Mouse (Mus musculus) testis, postnatal 14 days (tissue): Measurements from ENCODE around the gene Nnat.
A peak's percentile ranks its signal among the peaks of the same experiment; 100 is the strongest.

Source experiments
- DNase-seq: peaks from one replicate; pipeline ENCODE4 v3.0.0; 2021; ENCODE audit warnings: low spot score

The Nnat gene

DNA sequence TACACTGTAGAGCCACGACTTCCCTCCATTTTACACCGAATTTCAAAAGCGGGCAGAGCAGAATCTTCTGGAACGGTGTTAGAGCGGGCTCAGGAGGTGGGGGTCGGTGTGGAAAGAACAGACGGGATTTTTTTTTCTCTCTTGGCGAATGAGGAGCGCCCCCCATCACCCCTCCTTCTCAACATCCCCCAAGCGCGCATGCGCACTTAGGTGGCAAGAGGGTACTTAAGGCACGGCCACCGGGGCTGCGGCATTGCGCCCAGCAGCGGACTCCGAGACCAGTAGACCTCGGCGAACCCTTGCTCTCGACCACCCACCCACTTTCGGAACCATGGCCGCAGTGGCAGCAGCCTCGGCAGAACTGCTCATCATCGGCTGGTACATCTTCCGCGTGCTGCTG lies at the start of gene Nnat:
Gene Nnat (plus strand): TSS at position 221 of the 400 bp plus-strand sequence.
- peak; percentile 50 for DNase-seq

DNA sequence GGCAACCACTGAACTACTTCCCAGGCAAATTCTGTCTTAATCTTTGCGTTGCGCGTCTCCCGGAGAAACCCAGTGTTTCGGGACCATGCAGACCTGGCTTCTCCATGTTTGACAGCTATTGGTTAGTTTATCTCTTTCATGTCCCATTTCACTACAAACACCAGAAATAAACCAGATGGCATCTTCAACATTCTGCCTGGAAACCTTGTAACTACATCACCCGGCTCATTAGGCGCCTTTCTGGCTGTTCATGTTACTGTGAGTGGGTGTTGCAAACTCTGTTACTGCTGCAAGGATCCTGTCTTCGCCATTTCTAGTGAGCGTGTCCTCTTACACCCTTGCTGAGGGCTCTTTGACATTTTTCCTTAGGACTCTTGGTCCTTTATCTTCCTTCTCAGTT lies 47.0 kb upstream of the Nnat start:
- DNase-seq, result no peak

DNA sequence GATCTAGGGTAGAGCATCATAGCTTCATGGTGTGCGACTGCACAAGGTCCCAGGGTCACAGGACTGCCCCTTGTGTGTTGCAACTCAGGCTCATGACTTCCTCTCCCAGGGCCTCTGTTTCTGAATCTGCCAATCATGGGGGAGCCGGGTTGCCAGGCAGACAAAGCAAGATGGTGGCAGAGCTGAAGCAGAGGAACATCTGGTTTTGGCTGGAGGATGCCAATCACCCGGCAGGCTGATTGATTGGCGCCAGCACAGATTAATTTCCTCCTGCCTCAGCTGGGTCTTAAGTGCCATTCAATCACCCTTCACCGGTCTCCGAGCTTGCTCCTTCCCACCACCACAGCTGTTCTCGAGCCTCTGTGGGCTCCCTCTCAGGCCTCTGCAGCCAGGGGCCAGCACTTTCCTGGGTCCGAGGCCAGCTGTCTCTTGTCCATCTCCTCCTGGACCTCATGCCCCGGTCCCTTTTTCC lies 46.1 kb upstream of the Nnat start:
- DNase-seq, result no peak

DNA sequence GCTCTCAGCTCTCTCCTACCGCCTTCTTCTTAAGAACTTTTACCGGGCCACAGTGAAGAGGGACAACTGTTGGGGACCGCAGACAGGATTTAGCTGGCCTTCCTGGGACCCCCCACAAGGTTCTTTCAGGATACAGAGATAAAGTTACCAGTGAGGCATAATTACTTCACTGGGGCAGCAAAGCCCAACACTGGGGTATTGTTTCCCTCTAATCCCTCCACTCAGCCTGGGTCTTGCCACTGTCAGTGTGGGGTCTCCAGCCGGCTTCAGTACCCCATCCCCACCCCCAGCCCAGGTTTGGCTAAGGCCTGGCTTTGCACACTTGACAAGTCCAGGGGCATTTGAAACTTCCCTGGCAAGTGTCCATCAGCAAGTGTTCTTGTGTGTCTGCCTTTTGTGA lies 45.5 kb upstream of the Nnat start:
- no peak for DNase-seq

DNA sequence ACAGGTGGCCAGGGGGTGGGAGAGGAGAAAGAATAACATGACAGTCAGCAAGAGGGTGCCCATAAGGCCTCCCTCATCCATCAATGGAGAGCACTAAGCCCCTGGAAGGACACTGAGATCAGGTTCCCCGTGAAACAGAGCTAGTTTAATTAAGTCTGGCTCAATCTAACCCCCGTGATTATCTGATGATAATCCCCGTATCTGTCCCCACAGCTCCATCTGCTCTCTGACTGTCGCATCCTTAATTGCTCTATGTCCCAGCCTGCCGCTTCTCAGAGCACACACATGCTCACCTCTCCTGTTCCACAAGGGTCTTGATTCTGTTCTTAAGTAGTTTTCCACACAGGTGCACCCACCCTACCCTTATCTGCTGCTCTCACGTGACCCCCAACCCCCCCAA lies 42.4 kb upstream of the Nnat start:
- no peak for DNase-seq

DNA sequence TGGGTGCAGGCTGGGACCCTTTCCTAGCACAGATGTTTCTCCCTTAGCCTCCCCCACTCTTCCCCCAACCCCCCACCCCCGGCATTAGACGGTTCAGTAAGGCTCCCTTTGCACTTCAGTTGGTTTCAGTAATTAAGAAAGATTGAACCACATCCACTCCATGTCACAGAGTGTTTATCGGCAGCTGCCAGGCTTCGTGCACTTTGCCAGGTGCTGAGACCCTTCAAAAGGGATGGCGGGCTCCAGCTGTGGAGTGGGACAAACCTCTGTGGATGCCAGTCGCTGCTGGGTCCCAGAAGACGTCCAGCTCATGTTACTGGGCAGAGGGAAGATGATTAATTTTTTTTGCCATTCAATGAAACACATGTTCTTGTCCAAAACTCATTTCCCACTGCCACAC lies 41.4 kb upstream of the Nnat start:
- DNase-seq, result no peak

DNA sequence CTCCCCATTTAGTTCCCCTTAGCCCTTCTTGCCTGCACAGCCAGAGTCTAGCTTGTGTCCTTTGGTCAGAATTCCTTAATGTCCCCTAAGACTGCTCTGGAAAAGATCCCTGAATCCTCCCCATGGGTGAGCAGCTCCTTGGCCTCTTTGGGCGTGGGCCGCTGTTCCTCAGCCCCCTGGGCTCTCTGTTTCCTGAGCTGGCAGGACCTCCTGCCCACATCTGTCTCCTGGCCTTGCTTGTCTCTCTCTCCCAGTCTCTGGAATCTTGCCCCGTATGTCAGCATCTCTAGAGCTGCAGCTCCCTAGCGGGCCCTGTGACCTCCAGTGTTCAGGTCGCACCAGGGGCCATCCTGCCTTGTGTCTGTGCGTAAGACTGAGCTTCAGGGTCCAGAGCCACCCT lies 40.4 kb upstream of the Nnat start:
- no peak for DNase-seq

DNA sequence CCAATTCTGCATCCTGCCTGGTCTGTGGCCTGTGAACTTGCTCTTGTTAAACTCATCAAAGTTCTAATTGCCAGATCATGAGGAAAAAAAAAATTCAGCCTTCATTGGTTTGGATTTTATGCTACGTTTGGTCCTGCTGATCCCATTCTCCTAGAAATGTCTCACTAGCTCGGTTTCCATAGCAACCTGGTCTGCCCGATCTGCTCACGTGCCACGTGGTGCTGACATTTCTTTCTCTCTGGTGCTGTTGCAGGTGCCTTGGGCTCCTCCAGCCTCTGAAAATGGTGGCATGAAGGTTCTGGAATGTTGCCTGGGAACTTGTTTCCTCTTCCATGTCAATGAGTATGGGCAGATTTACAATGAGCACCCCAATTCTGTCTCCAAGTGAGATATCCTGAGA lies 39.4 kb upstream of the Nnat start:
- DNase-seq, result no peak

DNA sequence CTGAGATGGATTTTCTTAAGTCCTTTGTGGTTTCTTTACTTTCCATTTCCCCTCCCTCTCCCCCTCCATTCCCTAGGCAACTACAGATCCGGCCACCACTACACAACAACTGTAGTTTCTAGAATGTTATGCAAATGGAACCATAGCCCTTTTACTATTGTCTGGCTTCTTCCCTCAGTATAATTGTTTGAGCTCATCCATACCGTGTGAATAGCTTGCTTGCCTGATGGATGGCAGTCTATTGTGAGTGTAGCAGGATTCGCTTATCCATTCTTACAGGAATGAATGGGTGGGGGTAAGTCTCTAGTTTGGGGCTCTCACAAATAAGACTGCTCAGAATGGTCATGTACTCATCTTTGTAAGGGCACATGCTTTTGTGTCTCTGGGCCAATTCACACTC lies 37.3 kb upstream of the Nnat start:
- DNase-seq, result no peak

DNA sequence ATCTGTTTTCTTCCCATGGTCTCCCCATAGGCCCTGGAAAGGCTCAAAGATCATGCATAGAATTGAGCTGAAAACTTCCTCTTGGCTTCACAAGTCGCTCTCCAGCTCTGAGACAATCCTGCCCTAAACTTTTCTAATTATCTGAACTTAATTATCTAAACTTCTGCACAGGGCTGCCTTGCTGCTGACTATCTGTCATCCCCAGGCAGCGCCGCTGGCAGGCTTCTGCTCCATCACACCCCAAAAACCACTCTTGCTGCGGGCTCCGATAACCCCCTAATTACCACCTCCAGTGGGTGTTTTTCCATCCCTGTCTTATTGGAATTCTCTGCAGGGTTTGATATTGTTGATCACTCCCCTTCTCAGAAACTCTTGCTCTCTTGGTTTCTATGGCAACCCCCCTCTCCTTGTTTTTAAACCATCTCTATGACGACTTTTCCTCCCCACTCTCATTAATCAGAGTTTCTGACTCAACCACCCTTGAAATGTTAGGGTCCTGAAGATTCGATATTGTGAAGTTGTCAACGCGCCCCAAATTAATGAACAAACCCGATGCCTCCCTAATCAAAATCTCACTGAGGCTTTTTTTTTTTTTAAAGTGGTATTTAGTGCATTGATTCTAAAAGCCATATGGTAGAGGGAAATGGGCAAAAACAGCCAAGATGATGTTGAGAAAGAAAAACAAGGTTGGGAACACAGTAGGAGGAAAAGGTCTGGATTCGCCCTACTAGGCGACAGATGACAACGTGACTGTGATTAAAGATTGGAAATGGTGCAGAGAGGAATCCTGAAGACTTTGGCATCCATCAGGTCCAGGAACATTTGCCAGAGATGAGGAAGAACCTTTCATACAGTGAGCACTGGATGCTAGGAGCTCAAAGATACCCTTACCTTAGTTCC lies 29.6 kb upstream of the Nnat start:
- DNase-seq, result no peak

DNA sequence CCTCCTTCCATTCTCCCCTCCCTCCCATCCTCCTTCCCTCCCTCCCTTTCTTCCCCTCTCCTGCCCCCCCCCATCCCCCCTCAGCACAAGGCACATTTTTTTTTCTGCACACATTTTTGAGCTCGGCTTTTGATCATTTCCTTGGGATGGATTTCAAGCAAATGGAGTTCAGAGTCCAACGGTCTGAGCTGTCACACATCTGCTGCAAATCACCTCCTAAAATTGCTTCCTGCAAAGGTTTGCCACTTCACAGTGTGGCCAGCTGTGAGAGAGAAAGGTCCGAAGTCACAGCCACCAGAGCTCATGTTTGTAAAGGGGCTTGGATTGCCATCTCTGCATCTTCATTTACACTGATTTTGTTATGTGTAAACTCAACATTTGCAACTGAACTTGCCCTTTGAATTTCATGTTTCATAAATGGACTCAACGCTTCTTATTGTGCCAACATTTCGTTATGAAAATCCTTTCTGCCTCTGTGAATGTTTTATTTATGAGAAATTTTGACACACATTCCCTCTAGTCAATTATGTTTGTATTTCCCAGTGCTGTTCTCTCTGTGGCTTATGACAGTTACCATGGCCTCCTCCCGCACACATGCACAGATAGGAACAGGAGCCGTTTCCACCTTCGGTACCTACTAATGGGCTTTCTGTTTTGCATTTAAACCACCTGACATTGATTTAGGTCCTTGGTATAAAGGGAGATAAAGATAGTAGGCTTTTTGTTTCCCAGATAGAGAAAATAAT lies 28.0 kb upstream of the Nnat start:
- no peak for DNase-seq

DNA sequence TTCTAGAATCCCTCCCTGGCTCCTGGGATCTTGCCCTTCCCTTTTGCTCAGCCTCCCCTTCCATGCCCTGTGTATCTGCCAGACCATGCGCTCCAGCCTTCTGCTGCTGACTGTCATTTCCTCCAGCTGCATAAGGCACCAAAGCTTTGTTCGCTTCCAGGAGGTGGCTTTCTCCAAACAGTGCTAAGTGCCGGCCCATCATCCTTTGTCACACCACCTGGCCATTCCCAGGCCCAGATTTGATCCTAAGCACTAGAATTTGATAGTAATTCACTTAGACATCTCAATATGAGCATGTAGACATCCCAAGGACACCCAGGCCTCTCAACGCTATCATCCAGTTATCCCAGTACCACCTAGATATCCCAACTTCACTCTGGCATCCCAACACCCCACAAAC lies 25.7 kb upstream of the Nnat start:
- no peak for DNase-seq

DNA sequence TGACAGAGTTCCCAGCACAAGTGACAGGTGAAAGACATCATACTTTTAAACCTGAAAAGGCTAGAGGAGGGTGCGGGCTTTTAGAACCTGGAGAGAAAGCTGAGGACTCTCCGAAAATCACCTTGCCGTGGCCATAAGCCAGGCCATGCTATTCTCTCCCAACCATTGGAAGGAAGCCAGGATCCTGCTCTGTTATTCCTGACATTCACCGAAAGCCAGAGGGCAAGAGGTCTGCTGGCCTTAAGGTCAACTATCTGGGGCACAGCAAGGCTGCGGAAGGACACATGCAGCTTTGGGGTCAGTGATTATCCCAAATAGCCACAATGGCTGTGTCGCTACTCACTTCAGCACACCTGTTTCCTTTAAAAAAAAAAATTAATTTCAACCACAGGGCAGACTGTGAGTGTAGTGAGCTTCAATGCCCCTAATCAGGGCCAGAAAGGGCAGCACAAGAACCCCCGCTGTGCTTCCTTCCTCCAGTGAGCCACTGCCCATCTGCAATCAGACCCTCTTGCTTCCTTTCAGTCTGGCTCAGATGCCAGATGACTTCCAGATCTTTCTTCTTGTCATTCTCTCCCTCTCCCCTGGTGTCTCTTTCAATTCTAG lies 23.3 kb upstream of the Nnat start:
- DNase-seq, result no peak

DNA sequence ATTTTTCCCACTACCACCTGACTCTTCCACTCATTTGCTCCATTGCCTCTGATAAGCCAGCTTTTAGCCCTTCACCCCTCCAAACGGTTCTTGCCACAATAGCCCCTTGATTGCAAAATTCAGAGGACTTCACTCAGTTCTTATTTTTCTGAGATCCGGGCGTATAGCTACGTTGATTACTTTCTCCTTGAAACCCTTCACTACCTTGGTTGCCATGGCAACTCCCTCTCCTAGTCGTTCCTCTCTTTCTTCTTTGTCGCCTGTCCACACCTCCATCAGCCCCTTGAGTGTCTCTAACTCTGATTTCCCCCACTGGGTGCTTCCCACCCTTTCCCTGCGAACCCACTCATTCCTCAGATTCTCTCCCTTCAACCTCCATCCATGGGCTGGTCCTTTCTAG lies 22.8 kb upstream of the Nnat start:
- no peak for DNase-seq

DNA sequence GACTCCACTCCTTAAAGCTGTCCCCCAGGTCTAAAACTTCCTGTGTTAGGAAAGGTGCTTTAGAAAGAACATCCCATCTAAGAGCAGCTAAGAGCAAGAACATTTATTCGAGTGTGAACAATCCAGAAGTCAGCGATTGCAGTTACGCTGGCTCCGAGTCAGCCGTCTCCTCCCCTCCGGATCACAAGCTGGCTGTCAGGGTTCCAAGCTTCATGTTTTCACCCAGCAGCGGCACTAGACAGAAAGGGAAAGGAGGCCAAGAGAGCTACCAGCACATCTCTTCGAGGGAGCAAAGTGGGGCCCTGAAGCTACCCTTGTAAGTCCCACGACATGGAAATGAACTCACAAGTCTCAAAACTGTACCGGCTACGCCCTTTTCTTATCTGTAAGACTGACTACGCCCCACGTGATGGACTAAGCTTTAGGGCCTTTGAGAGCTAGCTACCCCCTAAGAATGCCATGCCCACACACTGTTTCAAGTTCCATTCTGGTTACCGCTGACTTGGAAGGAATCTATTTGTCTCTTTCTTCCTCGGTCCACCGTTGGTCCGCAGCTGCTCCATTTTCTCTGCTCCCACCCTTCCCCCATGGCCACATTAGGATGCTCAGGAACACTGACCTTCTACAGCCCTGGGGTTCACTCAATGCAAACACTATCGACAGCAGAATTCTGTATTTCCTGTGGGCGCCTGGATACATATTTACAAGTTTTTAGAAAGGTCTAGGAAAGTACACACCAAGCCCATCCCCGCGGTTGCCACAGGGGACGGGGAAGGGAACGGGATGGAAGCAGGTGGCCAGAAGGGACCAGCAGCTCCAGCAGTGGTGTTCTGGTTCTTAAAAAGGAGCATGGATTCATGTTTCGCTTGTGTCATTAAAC lies 19.6 kb upstream of the Nnat start:
- no peak for DNase-seq

DNA sequence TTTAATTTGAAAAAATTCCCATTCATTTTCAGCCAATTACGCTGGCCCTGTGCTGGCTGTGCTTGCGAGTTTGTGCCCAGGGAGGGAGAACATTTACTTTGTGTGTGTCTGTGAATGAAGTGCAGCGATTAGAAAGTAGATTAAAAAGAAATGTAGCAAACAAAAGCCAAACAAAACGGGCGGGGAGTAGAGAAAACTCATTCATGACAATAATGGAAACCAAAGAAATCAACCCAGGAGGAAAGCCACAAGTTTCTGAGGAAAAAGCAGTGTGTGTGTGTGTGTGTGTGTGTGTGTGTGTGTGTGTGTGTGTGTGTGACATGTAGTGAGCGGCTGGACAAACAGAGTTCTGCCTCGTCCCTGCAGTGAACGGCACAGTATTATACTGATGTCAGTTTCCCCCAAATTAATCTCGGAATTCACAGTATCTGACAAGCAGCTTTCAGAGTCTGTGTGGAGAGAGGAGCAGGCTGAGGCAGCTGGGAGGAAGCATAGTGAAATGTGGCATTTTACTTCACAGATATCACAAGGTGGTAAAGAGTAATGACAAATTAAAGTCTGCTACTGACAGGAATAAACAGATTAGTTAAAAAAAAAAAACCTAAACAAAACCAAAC lies 18.8 kb upstream of the Nnat start:
- no peak for DNase-seq

DNA sequence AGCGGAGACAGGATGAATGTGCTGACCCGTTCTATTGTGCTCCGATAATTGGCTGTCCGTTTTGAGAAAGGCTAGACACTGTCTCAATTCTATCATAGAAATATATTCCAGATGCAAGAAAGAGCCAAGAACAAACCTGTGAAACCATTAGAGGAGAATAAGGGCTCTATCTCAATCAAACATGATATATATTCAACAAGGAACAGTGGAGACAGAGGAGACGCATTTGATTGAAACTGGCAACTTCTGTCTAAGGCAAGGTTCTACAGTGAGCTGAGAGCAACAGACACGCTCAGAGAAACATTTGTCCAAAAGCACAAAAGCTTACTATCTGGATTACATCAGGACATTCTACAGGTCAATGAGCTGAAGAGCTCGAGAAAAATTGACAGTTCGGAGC lies 18.2 kb upstream of the Nnat start:
- no peak for DNase-seq

DNA sequence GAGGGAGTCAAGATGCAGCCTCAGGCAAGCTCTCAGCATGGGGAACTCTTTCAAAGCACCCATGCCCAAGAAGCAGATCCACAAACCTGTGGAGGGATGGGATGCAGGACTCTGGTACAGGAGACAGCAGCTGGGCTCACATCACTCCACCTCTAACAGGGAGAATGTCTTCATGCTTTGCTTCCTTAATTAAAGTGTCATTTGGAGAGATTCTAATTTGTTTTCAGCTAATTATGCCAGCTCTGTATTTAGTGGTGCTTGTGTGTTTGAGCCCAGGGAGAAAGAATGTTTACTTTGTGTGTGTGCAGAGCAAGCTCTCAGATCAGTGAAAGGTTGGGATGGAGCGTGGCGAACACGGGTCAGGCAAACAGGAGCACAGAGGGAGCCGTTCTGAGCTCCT lies 17.5 kb upstream of the Nnat start:
- DNase-seq, result no peak

DNA sequence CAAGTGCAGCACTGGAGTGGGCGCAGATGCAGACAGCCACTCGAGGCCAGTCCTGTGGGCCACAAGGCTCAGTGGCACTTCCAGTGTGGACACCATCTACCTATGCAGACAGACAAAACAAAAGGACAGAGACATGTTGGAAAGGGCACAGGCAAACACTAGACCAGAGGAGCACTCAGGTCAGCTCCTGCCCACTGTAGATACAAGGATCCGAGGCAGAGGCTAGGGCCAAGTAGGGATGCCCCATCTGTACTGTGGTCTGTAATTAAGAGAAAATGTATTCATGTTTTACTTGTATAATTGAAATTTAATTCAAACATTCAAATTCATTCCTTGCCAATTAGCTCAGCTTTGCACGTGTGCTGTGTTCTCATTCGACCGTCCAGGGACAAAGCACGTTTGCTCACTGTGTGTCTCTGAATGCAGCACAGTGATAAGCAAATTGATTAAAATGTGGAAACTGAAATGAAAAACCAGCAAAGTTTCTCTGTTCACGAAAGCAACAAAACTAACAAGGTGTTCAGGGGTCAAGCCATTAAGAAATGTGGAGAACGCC lies 15.5 kb upstream of the Nnat start:
- no peak for DNase-seq

DNA sequence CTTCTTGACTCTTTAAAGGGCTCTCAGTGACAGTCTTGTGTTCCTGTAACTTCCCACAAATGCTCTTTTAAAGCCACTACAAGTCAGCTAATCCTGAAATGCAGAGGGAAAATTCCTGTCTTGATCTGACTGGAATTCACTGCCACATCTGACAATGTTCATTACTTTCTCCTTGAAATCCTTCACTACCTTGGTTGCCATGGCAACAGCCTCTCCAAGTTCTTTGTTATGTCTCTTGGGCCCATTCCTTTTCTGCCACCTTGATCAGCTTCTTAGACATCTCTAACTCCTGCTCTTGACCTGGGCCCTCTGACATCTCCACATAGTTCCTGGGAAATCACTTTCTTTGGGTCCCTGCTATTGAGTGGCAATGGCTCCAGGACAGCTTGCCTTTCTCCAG lies 13.2 kb upstream of the Nnat start:
- no peak for DNase-seq

DNA sequence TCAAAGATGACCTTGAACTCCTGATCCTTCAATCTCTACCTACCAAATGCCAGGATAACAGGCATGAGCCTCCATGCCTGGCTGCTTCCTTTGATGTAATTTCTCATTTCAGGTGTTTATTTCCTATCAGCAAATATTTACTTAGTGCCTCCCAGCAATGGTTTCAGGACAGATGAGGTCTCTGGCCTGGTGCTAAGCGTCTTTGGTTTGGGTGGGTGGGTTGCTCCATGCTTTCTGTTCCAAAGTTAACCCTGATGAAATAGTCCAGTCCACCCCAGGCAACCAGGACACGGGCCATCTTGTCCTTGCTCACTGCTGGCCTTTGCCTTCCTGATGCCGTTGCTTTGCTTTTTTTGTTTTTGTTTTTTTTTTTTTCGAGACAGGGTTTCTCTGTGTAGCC lies 9.6 kb upstream of the Nnat start:
- DNase-seq, result no peak
